ENCODE assay signal across 12 mouse cellular contexts in genomic region chr4:119453533-119453932, GRCm38 (mm10). TPM values are rescaled to one million over a fixed set of nuclear protein-coding genes. Genes with fewer than 3 reads are reported as not detected.
DNase-seq lines count a peak whose midpoint lies in the region; ATAC-seq and TF ChIP-seq lines count a peak whose summit lies in the region.
"Had no signal": no experiment of that assay in that cellular context is flagged by ENCODE, and none has a peak within 500 bp of the region (broad histone marks: within the 10 kb centered on the region; RNA-seq: fewer than 3 reads in every experiment).

No protein-coding gene starts in this region.

- no peak overlapping the region for H3K27ac ChIP-seq in lung, postnatal 0 days (ENCODE audit: low read length)
- H3K27ac ChIP-seq in forebrain, embryonic 13.5 days, result peak overlapping the region; percentile 61
- H3K27ac ChIP-seq in midbrain, embryonic 10.5 days (replicated peaks), result peak overlapping the region; percentile 64; the same call in 1 of the 2 replicates
- no peak overlapping the region for H3K27ac ChIP-seq in intestine, embryonic 16.5 days (ENCODE audit: low read length)
- H3K27ac ChIP-seq: gastrocnemius, adult 2 months; limb, embryonic 10.5 days had no signal

- DNase-seq in lung, postnatal 0 days (ENCODE audit: low spot score), result no peak
- DNase-seq in lung, postnatal 10 days, result no peak
- peak; percentile 25 for DNase-seq in midbrain, embryonic 10.5 days (ENCODE audit: low spot score)
- DNase-seq in testis, postnatal 10 days (ENCODE audit: low spot score), result peak; percentile 58
- no peak for DNase-seq in liver
- DNase-seq in kidney, postnatal 36 days, result no peak
- DNase-seq: gastrocnemius, adult 2 months; thymus, postnatal 14 days had no signal

- no peak for TF ChIP-seq EP300 in lung, postnatal 0 days (IDR thresholded peaks at IDR 0.05)

- H3K9ac ChIP-seq in lung, postnatal 0 days (replicated peaks; ENCODE audit: low read depth), result no peak overlapping the region
- H3K9ac ChIP-seq in forebrain, embryonic 13.5 days, result no peak overlapping the region
- no peak overlapping the region for H3K9ac ChIP-seq in intestine, embryonic 16.5 days (ENCODE audit: low read depth, low read length)

- 10% methylated on average over 6 of the region's 6 CpGs for WGBS in lung, postnatal 0 days
- WGBS in forebrain, embryonic 13.5 days, result 15% methylated on average over 6 of the region's 6 CpGs
- 19% methylated on average over 6 of the region's 6 CpGs for WGBS in midbrain, embryonic 10.5 days
- WGBS in intestine, embryonic 16.5 days, result 21% methylated on average over 6 of the region's 6 CpGs

- H3K27me3 ChIP-seq in lung, postnatal 0 days (replicated peaks; ENCODE audit: insufficient read depth, low read length), result no peaks in the 10 kb centered on the region
- H3K27me3 ChIP-seq in forebrain, embryonic 13.5 days, result no peaks in the 10 kb centered on the region
- no peaks in the 10 kb centered on the region for H3K27me3 ChIP-seq in midbrain, embryonic 10.5 days (ENCODE audit: low read depth, poor library complexity, severe bottlenecking)
- H3K27me3 ChIP-seq in intestine, embryonic 16.5 days (replicated peaks; ENCODE audit: control insufficient read depth, insufficient read depth, low read length), result no peaks in the 10 kb centered on the region

- ATAC-seq in lung, postnatal 0 days, result peak; percentile 57
- peak; percentile 74 for ATAC-seq in forebrain, embryonic 13.5 days
- no peak for ATAC-seq in intestine, embryonic 16.5 days
- ATAC-seq: activated CD4-positive, CD25-positive, alpha-beta regulatory T cell, adult 4 months had no signal

- no peaks in the 10 kb centered on the region for H3K4me1 ChIP-seq in lung, postnatal 0 days (ENCODE audit: insufficient read depth, low read depth, low read length)
- peaks cover 8% of the 10 kb centered on the region for H3K4me1 ChIP-seq in forebrain, embryonic 13.5 days
- peaks cover 10% of the 10 kb centered on the region for H3K4me1 ChIP-seq in midbrain, embryonic 10.5 days
- H3K4me1 ChIP-seq in intestine, embryonic 16.5 days (ENCODE audit: control insufficient read depth, insufficient read depth, low read length), result peaks cover 3% of the 10 kb centered on the region; the same call in 1 of the 2 replicates

- no peak overlapping the region for H3K4me3 ChIP-seq in lung, postnatal 0 days (ENCODE audit: low read depth, low read length)
- H3K4me3 ChIP-seq in forebrain, embryonic 13.5 days, result no peak overlapping the region
- no peak overlapping the region for H3K4me3 ChIP-seq in midbrain, embryonic 10.5 days
- no peak overlapping the region for H3K4me3 ChIP-seq in intestine, embryonic 16.5 days (ENCODE audit: low read length)
- H3K4me3 ChIP-seq: gastrocnemius, adult 2 months; limb, embryonic 10.5 days had no signal

- H3K4me2 ChIP-seq in lung, postnatal 0 days (replicated peaks; ENCODE audit: low read depth, low read length), result no peak overlapping the region
- no peak overlapping the region for H3K4me2 ChIP-seq in forebrain, embryonic 13.5 days
- H3K4me2 ChIP-seq in intestine, embryonic 16.5 days (ENCODE audit: low read depth, low read length), result no peak overlapping the region

- H3K9me3 ChIP-seq in lung, postnatal 0 days (ENCODE audit: low read length), result no peaks in the 10 kb centered on the region
- no peaks in the 10 kb centered on the region for H3K9me3 ChIP-seq in forebrain, embryonic 13.5 days (replicated peaks)
- no peaks in the 10 kb centered on the region for H3K9me3 ChIP-seq in midbrain, embryonic 10.5 days (replicated peaks)
- H3K9me3 ChIP-seq in intestine, embryonic 16.5 days (ENCODE audit: control insufficient read depth, low read length), result no peaks in the 10 kb centered on the region
- H3K9me3 ChIP-seq: limb, embryonic 10.5 days had no signal

- no peaks in the 10 kb centered on the region for H3K36me3 ChIP-seq in lung, postnatal 0 days (ENCODE audit: insufficient read depth, low read length)
- no peaks in the 10 kb centered on the region for H3K36me3 ChIP-seq in forebrain, embryonic 13.5 days (ENCODE audit: poor library complexity, severe bottlenecking)
- no peaks in the 10 kb centered on the region for H3K36me3 ChIP-seq in midbrain, embryonic 10.5 days
- no peaks in the 10 kb centered on the region for H3K36me3 ChIP-seq in intestine, embryonic 16.5 days (ENCODE audit: control insufficient read depth, insufficient read depth, low read length)
- H3K36me3 ChIP-seq: limb, embryonic 10.5 days had no signal

- TF ChIP-seq CTCF in lung, postnatal 0 days (IDR thresholded peaks at IDR 0.05), result no peak

RNA-seq across cellular contexts. Expression of gene Zmynd12, which starts 30.9 kb away (rescaled TPM):
- polyA plus RNA-seq in lung, postnatal 0 days (2015; fragmentation: Nextera tagmentation; extraction: Ambion mirVana), result 2.9 and 3.3 TPM in 2 replicates
- 0.26 and 0.35 TPM in 2 replicates for polyA plus RNA-seq in forebrain, embryonic 13.5 days (2015; fragmentation: Nextera tagmentation; extraction: Ambion mirVana)
- 0.35 TPM in 1 of 2 replicates, not detected in the other for polyA plus RNA-seq in midbrain, embryonic 10.5 days (2016; fragmentation: Nextera tagmentation; extraction: Ambion mirVana)
- polyA plus RNA-seq in intestine, embryonic 16.5 days (2015; fragmentation: Nextera tagmentation; extraction: Ambion mirVana), result 0.99 and 1.2 TPM in 2 replicates
- polyA plus RNA-seq: activated CD4-positive, CD25-positive, alpha-beta regulatory T cell, adult 4 months; limb, embryonic 10.5 days had no signal

RNA-seq across cellular contexts. Expression of gene Ppcs, which starts 31.3 kb away (rescaled TPM):
- polyA plus RNA-seq in lung, postnatal 0 days (2015; fragmentation: Nextera tagmentation; extraction: Ambion mirVana), result 28.4 and 30.5 TPM in 2 replicates
- polyA plus RNA-seq in forebrain, embryonic 13.5 days (2015; fragmentation: Nextera tagmentation; extraction: Ambion mirVana), result 15.4 and 17.9 TPM in 2 replicates
- 24.0 and 27.5 TPM in 2 replicates for polyA plus RNA-seq in midbrain, embryonic 10.5 days (2016; fragmentation: Nextera tagmentation; extraction: Ambion mirVana)
- 51.4 and 52.3 TPM in 2 replicates for polyA plus RNA-seq in intestine, embryonic 16.5 days (2015; fragmentation: Nextera tagmentation; extraction: Ambion mirVana)

RNA-seq across cellular contexts. Expression of gene Ccdc30, which starts 38.2 kb away (rescaled TPM):
- 7.3 and 7.8 TPM in 2 replicates for polyA plus RNA-seq in lung, postnatal 0 days (2015; fragmentation: Nextera tagmentation; extraction: Ambion mirVana)
- 12.4 and 12.5 TPM in 2 replicates for polyA plus RNA-seq in forebrain, embryonic 13.5 days (2015; fragmentation: Nextera tagmentation; extraction: Ambion mirVana)
- polyA plus RNA-seq in midbrain, embryonic 10.5 days (2016; fragmentation: Nextera tagmentation; extraction: Ambion mirVana), result 9.0 and 9.1 TPM in 2 replicates
- 2.7 and 2.8 TPM in 2 replicates for polyA plus RNA-seq in intestine, embryonic 16.5 days (2015; fragmentation: Nextera tagmentation; extraction: Ambion mirVana)

RNA-seq across cellular contexts. Expression of gene Rimkla, which starts 38.9 kb away (rescaled TPM):
- 0.30 and 0.31 TPM in 2 replicates for polyA plus RNA-seq in lung, postnatal 0 days (2015; fragmentation: Nextera tagmentation; extraction: Ambion mirVana)
- polyA plus RNA-seq in forebrain, embryonic 13.5 days (2015; fragmentation: Nextera tagmentation; extraction: Ambion mirVana), result 12.2 and 12.6 TPM in 2 replicates
- polyA plus RNA-seq in midbrain, embryonic 10.5 days (2016; fragmentation: Nextera tagmentation; extraction: Ambion mirVana), result 3.8 and 5.0 TPM in 2 replicates
- 0.62 and 0.73 TPM in 2 replicates for polyA plus RNA-seq in intestine, embryonic 16.5 days (2015; fragmentation: Nextera tagmentation; extraction: Ambion mirVana)

Comparison
In these comparisons a context has a peak if more than half of its experiments do, and no peak if none do; other contexts are left out.
1. DNase-seq: peak in midbrain, embryonic 10.5 days (single experiment) and testis, postnatal 10 days (single experiment); none in lung, postnatal 0 days (single experiment), lung, postnatal 10 days (single experiment), liver (single experiment) and kidney, postnatal 36 days (0 of 2).
2. H3K27ac ChIP-seq: peak in forebrain, embryonic 13.5 days (single experiment) and midbrain, embryonic 10.5 days (single experiment); none in lung, postnatal 0 days (single experiment) and intestine, embryonic 16.5 days (single experiment).